In the genomic region with DNA sequence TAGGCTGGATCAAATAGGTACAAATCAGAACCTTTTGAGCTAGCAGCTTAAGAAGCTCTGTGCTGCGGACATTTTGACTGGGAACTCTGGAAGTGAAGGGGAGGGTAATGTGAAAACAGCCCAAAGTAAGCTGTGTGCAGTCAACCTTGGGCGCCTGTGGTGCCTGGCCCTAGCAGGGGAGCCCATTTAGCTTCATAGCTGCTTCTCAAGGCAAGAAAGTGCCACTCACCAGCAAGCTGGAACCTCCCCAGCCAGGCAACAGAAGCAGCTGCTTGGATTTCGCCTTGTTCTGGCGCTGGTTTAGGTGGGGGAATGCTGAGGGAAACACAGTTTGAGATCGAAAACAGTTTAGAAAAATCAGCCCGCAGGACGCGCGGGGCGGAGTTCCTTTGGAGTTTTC, we compare ENCODE assay signal across 9 mouse cellular contexts. TPM values are rescaled to one million over a fixed set of nuclear protein-coding genes. Genes with fewer than 3 reads are reported as not detected.
DNase-seq lines count a peak whose midpoint lies in the region; ATAC-seq and TF ChIP-seq lines count a peak whose summit lies in the region.
"Had no signal": no experiment of that assay in that cellular context is flagged by ENCODE, and none has a peak within 500 bp of the region (broad histone marks: within the 10 kb centered on the region; RNA-seq: fewer than 3 reads in every experiment).

No protein-coding gene starts in this region.

- TF ChIP-seq CTCF in ES-Bruce4 (IDR thresholded peaks at IDR 0.05; ENCODE audit: low read depth, low read length) = no peak
- no peak for TF ChIP-seq CTCF in liver, postnatal 0 days (IDR thresholded peaks at IDR 0.05; ENCODE audit: low read depth)

- WGBS in heart, embryonic 11.5 days (ENCODE audit: insufficient replicate concordance) = 16% methylated on average over 10 of the region's 10 CpGs
- 25% methylated on average over 10 of the region's 10 CpGs for WGBS in forebrain, embryonic 15.5 days
- WGBS in liver, postnatal 0 days (ENCODE audit: insufficient replicate concordance) = 13% methylated on average over 10 of the region's 10 CpGs

- DNase-seq in heart, postnatal 4 days = no peak
- DNase-seq in liver, postnatal 0 days = no peak
- no peak for DNase-seq in adrenal gland, postnatal 14 days
- DNase-seq in cerebellum, adult 8-10 months = no peak

- TF ChIP-seq POLR2A in ES-Bruce4 (IDR thresholded peaks at IDR 0.05; ENCODE audit: insufficient read depth, low read length) = no peak

- H3K36me3 ChIP-seq in heart, embryonic 11.5 days (ENCODE audit: control insufficient read depth, insufficient read depth, low read length) = no peaks in the 10 kb centered on the region
- no peaks in the 10 kb centered on the region for H3K36me3 ChIP-seq in ES-Bruce4 (ENCODE audit: control insufficient read depth, insufficient read depth, low read length, poor library complexity, severe bottlenecking)
- no peaks in the 10 kb centered on the region for H3K36me3 ChIP-seq in forebrain, embryonic 15.5 days
- no peaks in the 10 kb centered on the region for H3K36me3 ChIP-seq in liver, postnatal 0 days (replicated peaks; ENCODE audit: insufficient read depth, low read length)

- no peaks in the 10 kb centered on the region for H3K9me3 ChIP-seq in heart, embryonic 11.5 days (replicated peaks; ENCODE audit: control insufficient read depth, low read length)
- no peaks in the 10 kb centered on the region for H3K9me3 ChIP-seq in ES-Bruce4 (replicated peaks; ENCODE audit: control insufficient read depth, insufficient read depth, low read length, poor library complexity, severe bottlenecking)
- no peaks in the 10 kb centered on the region for H3K9me3 ChIP-seq in forebrain, embryonic 15.5 days
- no peaks in the 10 kb centered on the region for H3K9me3 ChIP-seq in liver, postnatal 0 days (ENCODE audit: low read length)

- H3K9ac ChIP-seq in heart, embryonic 11.5 days (ENCODE audit: low read depth, low read length) = no peak overlapping the region
- H3K9ac ChIP-seq in ES-Bruce4 (ENCODE audit: low read depth, poor library complexity, severe bottlenecking) = no peak overlapping the region
- H3K9ac ChIP-seq in forebrain, embryonic 15.5 days (replicated peaks) = no peak overlapping the region
- H3K9ac ChIP-seq in liver, postnatal 0 days (replicated peaks) = no peak overlapping the region

- no peaks in the 10 kb centered on the region for H3K4me1 ChIP-seq in heart, embryonic 11.5 days (ENCODE audit: control insufficient read depth, insufficient read depth, low read length)
- H3K4me1 ChIP-seq in ES-Bruce4 (ENCODE audit: control insufficient read depth, insufficient read depth, low read length) = no peaks in the 10 kb centered on the region
- no peaks in the 10 kb centered on the region for H3K4me1 ChIP-seq in forebrain, embryonic 15.5 days
- no peaks in the 10 kb centered on the region for H3K4me1 ChIP-seq in liver, postnatal 0 days (ENCODE audit: insufficient read depth)

- no peak for ATAC-seq in heart, embryonic 11.5 days (replicated peaks; ENCODE audit: insufficient number of reproducible peaks, low FRiP score, low TSS enrichment)
- ATAC-seq in forebrain, embryonic 15.5 days (replicated peaks) = no peak
- ATAC-seq in liver, postnatal 0 days = no peak
- no peak for ATAC-seq in inflammation-experienced regulatory T-cells, adult 6 months

- H3K4me2 ChIP-seq in heart, embryonic 11.5 days = peak overlapping the region; percentile 50
- peak overlapping the region; percentile 38 for H3K4me2 ChIP-seq in forebrain, embryonic 15.5 days (replicated peaks)
- peak overlapping the region; percentile 52 for H3K4me2 ChIP-seq in liver, postnatal 0 days (ENCODE audit: low read depth, low read length)

- no peak overlapping the region for H3K27ac ChIP-seq in heart, embryonic 11.5 days (ENCODE audit: low read depth, low read length)
- H3K27ac ChIP-seq in ES-Bruce4 (ENCODE audit: insufficient read depth, low read length) = no peak overlapping the region
- no peak overlapping the region for H3K27ac ChIP-seq in forebrain, embryonic 15.5 days (replicated peaks)
- H3K27ac ChIP-seq in liver, postnatal 0 days (ENCODE audit: low read depth) = no peak overlapping the region

- H3K27me3 ChIP-seq in heart, embryonic 11.5 days (ENCODE audit: control insufficient read depth, insufficient read depth, low read length) = peaks cover 9% of the 10 kb centered on the region
- no peaks in the 10 kb centered on the region for H3K27me3 ChIP-seq in ES-Bruce4 (ENCODE audit: control insufficient read depth, insufficient read depth, low read length, poor library complexity, severe bottlenecking)
- H3K27me3 ChIP-seq in forebrain, embryonic 15.5 days = peaks cover 18% of the 10 kb centered on the region
- peaks cover 3% of the 10 kb centered on the region; the same call in 1 of the 2 replicates for H3K27me3 ChIP-seq in liver, postnatal 0 days (ENCODE audit: insufficient read depth, low read length)

- H3K4me3 ChIP-seq in heart, embryonic 11.5 days (ENCODE audit: low read depth, low read length) = peak overlapping the region; percentile 34
- peak overlapping the region; percentile 22 for H3K4me3 ChIP-seq in ES-Bruce4 (ENCODE audit: low read depth, low read length)
- H3K4me3 ChIP-seq in forebrain, embryonic 15.5 days = peak overlapping the region; percentile 27
- no peak overlapping the region for H3K4me3 ChIP-seq in liver, postnatal 0 days (ENCODE audit: low read depth, low read length)
- H3K4me3 ChIP-seq: myocyte had no signal

- TF ChIP-seq EP300 in ES-Bruce4 (IDR thresholded peaks at IDR 0.05; ENCODE audit: insufficient read depth, low read depth, low read length) = no peak
- TF ChIP-seq EP300 in liver, postnatal 0 days (IDR thresholded peaks at IDR 0.05; ENCODE audit: low read depth) = no peak

RNA-seq across cellular contexts. Expression of gene Tbx22, which starts 11.4 kb away (rescaled TPM):
- not detected in 2 replicates for polyA plus RNA-seq in heart, embryonic 11.5 days (2014; fragmentation: Nextera tagmentation; extraction: Ambion mirVana)
- total RNA-seq in heart, postnatal 4 days (2021) = not detected
- polyA plus RNA-seq in ES-Bruce4 (2011; ENCODE audit: insufficient read depth, insufficient read length, low read depth, missing spikeins) = not detected in 2 replicates
- polyA plus RNA-seq in forebrain, embryonic 15.5 days (2015; fragmentation: Nextera tagmentation; extraction: Ambion mirVana) = not detected in 2 replicates
- not detected in 2 replicates for polyA plus RNA-seq in liver, postnatal 0 days (2015; fragmentation: Nextera tagmentation; extraction: Ambion mirVana)
- total RNA-seq in adrenal gland, postnatal 14 days (2021) = not detected in 2 replicates
- polyA plus RNA-seq in inflammation-experienced regulatory T-cells, adult 6 months (2017; shearing (Covaris generic)) = not detected
- polyA plus RNA-seq: myocyte had no signal
